Mouse (Mus musculus): ENCODE measurements around the gene 1700024G13Rik.
"Not testable (repeated sequence)": the region's sequence is repeated elsewhere in the genome, so short reads cannot be mapped to it uniquely, and the experiment has no call there.

Gene 1700024G13Rik

DNA sequence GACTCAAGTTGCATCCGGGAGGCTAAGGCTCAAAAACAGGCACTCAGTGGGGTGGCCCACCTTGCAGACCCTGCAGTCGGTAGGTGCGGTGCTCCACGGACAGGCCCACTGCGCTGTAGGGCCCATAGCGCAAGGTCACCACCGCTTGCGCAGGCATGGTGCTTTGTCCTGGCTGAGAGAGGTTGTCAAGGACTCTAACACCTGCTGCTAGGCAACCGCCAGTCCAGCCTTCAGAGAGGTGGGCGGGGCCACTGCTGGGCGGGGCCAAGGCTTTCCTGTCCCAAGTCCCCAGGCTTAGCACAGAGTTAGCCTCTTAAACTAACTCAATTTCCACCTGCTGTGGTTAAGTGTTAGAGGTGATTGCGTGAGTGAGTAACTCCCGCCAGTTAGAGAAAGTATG is at the start of gene 1700024G13Rik:
Gene 1700024G13Rik (minus strand): TSS at position 196 of the 400 bp plus-strand sequence.
- no peak for DNase-seq

DNA sequence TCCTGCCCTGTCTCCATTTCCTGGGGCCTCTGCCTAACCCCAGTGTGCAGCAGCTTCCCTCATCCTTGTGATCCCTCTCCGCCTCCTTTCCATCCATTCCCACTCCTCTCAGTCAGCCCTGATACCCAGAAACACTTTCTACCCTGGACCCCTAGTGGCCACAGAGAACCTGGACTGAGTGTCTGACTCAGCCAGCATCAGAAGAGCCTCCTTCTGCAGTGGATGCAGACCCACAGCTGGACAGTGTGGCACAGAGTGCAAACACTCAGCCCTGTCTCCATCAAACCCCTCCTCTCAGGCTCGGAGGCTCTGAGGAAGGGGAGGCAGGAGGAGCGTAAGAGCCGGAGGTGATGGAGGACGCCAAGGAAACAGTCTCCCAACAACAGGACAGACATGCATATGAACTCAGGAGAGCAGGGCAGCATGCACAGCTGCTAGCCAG is 49.2 kb upstream of the 1700024G13Rik start:
- no peak for DNase-seq

DNA sequence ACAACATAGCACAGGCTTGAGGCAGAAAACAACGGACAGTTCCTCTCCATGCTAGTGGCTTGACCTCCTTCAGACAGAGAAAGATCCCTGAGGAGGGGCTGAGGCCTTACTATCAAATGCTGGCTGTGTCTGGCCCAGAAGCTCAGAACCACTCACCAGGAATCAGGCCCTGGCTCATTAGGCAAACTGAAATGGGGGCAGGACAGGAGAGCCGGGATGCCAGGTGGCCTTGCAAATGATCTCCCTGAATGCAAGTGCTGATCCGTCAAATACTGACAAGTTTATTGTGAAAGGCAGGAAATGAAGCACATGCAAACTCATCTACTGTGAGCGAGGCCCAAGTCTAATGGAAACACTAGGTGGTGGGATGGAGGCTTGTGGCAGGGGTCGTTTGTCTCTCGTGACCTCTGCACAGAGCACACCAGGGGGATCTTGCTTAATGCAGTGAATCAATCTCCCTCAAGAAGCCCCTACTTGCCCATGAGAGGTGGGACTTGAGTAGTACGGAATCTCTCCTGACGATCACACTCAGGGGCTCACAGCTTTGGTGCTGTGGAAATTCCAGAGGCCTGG is 40.9 kb upstream of the 1700024G13Rik start:
- no peak for DNase-seq

DNA sequence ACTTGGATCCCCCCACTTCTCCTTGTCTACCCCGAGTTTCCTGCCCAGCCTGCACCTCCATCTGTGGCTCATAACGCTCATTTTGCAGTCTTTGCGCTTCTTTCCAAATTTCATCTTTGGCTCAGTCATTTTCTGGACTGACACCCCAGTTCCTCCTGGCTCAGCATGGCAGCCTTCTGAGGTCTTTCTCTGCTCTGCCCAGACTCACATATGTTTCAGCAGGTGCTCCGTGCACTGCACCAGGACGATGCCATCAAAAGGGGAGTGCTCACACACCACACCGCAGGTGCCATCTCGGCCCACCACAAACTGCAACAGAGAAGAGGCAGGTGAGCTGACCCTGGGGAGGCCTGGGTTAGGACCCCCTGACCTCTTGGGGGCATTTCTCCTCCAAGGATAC is 35.8 kb upstream of the 1700024G13Rik start:
- no peak for DNase-seq

DNA sequence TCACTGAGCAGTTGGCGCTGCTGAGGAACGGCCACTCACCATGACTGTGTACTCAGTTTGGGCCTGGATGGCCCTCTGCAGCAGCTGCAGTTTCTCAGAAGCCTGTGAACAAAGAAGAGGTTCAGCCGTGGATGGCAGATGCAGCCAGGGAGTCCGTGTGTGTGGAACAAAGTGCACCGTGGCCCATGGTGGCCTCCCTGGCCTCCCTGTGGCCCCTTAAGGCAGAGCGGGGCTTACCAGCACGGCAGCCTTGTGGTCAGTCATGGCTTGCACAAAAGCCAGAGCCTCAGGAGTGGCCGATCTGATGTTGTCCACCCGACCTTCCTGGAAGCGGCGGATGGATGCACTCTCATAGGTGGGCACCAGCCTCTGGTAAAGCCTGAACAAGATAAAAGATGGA is 30.6 kb upstream of the 1700024G13Rik start:
- no peak for DNase-seq

DNA sequence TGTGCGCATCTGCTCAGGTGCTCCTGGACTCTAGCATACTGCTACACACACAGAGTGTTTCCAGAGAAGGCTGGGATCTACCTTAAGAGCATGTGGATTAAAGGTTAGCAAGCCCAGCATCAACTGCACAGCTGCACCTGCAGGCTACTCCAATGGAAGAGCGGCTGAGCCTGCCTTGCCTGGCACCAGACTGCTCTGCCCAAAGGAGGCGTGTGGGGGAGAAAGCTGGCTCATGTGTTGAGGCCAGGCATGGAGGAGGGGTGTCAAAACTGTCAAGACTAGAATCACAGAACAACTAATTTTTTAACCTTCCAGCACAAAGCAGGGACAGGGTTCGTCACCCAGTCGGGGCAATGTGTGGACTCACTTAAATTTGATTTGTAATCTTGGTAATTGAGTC is 23.9 kb upstream of the 1700024G13Rik start:
- no peak for DNase-seq

DNA sequence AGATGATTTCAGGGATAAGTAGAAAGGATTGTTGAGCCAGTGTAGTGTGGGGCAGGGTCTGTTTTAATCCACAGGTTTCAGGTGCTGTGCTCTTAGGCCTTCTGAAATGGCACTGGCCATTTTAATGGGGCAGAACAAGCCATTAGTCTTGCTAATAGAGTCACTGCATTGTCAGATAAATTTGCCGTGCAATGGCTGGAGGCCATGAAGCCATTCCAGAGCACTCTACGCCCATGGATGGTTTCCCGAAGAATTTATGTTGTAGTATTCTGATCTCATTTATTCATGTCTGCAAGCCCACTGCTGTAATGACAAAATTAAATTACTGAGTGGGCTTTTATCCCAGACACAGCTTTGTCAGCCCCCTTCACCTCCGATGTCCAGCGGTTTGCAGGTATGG is 21.9 kb upstream of the 1700024G13Rik start:
- no peak for DNase-seq

DNA sequence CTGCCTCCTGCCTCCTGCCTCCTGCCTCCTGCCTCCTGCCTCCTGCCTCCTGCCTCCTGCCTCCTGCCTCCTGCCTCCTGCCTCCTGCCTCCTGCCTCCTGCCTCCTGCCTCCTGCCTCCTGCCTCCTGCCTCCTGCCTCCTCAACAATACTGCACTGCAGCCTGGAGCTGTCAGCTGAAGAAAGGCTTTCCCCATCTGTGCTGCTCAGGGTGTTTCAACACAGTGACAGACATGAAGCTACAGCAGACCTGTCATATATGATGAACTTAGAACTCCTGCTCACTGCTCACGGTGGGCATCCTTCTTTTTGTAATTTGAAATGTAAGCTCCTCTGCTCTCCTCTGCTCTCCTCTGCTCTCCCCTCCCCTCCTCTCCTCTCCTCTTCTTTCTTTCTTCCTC is 17.2 kb upstream of the 1700024G13Rik start:
- not testable (repeated sequence) for DNase-seq

DNA sequence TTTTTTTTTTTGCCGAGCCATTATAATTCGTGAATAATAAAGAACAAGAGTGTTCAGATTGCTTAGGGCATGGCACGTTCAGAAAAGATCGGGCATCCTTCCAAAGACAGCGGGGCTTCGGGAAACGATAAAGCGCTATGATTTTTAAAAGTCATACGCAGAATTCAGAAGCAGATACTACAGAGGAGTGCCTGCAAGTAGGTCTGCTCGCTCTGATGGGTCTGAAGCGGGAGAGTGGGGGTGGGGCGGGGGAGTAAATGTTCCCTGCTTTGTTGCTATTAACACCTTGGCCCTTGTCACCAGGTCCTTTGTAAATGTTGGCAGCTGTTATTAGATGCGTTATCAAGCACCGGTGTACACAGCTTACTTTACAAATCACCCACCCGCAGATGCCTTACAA is 6.6 kb downstream of the 1700024G13Rik start:
- no peak for DNase-seq

DNA sequence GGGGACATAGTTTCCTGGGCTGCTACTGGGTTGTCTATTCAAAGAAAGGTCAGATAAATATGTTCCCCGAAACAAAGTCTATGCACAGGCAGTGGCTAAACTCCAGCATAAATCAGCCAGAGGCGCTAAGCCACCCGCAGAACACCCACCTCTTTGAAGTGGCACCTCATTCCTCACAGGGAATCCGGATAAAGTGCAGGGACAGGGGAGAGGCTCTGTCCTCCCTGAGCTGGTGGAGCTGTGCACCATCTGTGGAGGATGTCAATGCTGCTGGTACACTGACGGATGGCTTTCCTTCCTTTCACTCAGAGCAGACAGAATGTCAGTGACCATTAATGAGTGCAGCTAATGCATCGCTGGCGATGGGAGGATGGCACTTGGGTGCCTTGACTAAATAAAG is 7.1 kb downstream of the 1700024G13Rik start:
- DNase-seq = no peak

DNA sequence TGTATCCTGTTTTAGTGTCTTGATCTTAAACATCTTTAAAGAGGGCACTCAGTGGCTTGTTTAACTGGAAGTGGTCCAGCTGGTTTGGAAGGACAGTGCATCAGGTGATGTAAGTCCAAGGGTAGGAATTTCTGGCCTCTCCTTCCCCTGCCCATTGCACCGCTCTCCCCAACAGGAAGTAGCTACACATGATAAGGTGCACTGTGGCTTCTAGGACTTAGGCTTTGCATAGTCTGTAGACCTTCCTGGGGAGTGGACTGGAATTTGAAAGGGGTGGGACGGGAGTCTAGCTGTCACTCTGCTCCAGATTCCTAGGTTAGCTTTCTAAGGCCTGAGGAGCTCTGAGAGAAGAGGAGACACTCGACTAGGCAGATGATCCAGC is 8.1 kb downstream of the 1700024G13Rik start:
- DNase-seq = no peak

DNA sequence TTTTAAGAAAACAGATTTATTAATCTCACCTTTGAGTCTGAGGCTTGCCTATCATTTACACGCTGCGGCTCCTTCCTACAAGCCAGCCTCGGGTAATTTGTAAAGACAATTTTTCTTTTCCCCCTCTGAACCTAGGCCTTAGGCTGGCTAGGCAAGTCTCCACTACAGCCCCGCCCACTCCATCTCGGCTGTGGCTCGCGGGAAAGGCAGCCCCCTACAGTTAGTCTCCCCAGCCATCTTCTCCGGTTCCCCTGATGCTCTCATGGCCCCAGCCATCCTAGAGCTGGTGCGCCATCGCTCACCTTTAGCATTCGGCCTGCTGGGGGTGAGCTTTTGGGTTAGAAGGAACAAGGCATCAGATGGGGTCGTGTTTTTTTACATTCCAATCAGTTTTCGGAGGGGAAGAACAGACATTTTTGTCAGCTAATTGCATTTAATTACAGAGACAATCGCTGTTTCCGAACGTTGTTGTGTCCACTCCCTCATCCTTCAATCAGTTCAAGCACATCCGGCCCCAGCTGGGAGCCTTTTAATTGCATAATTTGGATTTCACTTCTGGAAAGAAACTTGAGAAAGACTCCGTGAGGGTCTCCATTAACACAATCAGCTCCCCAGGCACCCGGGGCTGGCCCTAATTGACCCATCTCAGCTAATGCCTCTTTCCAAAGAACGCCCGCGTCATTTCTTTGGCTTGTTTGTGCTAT is 8.6 kb downstream of the 1700024G13Rik start:
- DNase-seq = no peak

DNA sequence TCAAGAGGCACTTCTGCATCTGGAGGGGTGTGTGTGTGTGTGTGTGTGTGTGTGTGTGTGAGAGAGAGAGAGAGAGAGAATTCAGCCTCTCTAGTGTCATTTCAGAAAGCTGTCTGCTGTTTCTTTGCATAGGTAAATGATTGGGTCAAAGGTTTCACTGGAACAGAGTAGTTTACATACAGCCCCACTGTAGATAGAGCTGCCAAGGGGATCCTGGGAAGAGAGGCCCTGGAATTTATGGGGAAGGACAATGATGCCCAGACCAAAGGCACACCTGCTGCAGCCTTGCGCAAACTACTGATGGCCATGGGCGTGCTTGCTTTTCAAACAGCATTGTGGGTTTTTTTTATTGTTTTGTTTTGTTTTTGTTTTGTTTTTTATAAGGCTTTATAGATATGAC is 15.7 kb downstream of the 1700024G13Rik start:
- DNase-seq = no peak

DNA sequence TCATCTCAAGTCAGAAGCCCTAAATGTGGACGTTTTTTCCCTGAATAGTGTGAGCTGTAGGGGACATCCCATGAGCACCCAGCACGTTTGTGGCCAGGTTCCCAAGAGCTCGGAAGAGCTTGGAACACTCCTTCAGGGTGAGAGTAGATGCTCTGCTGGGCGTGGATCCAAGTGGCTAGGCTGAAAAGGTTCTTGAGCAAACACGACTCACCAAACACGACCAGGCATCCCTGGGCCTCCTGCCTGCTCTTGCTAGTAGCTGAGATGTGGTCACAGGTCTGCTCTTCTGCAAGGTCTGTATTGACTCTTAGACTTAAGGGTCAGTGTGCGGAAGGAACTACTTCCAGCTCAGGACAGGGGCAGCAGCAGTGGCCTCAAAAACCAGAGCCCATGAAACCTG is 18.4 kb downstream of the 1700024G13Rik start:
- DNase-seq = no peak

DNA sequence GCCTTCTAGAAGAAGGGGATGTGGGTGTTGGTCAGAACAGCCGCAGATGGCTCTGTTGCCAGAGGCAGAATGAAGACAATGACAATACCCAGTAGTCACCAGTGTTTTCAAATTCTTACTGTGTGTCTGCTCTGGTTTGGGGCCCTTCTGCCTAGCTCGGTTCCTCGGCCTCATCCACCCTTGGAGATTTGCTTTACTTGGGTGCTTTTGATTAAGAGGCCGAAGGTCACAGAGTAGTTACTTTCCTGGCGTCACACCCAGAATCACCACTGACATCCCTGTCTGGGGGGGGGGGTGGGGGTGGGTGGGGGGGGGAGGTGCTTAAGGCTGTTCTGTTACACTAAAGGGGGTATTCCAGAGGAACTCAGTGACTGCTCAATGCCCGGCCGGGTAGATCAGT is 23.8 kb downstream of the 1700024G13Rik start:
- no peak for DNase-seq

DNA sequence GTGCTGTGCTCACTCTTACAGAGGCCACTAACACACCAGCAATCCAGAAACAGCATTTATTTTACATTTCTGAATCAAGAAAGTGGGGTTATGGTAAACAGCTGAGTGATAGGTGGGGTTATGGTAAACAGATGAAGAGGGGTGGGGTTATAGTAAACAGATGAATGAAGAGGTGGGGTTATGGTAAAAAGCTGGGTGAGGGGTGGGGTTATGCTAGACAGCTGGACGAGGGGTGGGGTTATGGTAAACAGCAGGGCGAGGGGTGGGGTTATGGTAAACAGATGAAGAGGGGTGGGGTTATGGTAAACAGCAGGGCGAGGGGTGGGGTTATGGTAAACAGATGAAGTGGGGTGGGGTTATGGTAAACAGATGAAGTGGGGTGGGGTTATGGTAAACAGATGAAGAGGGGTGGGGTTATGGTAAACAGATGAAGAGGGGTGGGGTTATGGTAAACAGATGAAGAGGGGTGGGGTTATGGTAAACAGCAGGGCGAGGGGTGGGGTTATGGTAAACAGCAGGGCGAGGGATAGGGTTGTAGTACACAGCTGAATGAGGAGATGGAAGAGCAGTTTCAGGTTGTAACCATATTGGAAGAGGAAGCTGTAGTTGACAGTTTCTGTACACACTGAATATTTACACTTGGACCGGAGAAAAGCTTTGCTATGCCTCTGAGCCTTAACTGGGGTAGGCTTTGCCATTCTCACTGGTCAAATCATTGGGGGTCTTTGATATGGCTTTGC is 36.8 kb downstream of the 1700024G13Rik start:
- not testable (repeated sequence) for DNase-seq

DNA sequence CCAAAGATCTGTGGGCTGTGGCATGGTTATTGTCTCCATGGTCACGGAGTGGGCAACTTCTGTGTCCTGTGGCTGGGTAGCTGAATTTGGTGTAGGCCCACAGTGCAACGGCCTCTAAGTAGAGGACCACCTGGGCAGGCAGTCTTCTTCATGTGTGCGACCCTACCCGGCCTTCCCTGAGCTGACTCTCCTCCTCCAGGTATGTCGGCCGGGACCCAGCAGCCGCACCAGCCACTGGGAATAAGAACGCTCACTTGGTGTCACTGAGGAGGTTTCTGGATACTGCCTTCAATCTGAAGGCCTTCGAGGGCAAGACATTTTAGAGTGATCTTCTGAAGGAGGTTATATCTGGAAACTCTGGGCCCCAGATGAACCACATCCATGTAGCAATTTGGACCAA is 40.9 kb downstream of the 1700024G13Rik start:
- DNase-seq = no peak

DNA sequence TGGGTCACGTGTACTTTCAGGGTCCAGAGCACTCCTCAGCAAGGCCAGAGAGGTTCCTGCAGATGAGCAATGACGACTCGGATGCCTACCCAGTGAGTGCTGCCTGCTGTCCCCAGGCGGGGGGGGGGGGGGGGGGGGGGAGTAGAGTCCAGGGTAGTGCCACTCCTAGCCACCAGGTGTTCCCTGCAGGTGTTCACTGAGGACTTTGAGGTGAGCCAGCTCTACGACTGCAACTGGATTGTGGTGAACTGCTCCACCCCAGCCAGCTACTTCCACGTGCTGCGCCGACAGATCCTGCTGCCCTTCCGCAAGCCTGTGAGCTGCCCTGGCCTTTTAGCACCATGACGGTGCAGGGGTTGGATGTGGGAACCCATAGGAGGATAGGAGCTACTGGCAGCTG is 43.5 kb downstream of the 1700024G13Rik start:
- no peak for DNase-seq

DNA sequence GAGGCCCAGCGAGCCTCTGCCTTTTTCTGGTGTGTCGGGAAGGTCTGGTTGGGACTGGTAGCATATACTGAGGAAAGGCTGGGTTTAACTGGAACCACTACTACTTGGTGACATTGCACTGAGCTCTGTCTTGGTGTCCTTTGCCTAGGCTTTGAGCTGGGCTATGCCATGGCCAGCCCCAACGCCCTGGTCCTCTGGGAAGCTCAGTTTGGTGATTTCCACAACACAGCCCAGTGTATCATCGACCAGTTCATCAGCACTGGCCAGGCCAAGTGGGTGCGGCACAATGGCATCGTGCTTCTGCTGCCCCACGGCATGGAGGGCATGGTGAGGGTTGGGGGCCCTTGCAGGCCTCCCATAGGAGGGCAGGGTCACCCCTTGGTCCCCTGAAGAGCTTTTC is 44.0 kb downstream of the 1700024G13Rik start:
- DNase-seq = no peak

DNA sequence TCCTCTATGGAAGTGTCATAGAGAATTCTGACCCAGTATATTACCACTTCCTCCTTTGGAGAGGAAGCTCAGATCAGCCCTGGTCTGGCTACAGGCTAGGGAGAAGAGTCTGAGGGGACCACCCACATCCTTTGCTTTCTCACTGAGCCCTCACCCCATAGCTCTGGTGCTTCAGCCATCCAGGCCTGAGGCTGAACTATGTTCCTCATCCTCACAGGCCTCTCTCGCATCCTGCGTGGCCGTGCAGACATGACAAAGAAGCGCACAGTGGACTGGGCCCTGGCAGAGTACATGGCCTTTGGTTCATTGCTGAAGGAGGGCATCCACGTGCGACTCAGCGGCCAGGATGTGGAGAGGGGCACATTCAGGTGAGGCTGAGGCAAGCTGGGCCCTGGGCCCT is 46.4 kb downstream of the 1700024G13Rik start:
- DNase-seq = no peak

DNA sequence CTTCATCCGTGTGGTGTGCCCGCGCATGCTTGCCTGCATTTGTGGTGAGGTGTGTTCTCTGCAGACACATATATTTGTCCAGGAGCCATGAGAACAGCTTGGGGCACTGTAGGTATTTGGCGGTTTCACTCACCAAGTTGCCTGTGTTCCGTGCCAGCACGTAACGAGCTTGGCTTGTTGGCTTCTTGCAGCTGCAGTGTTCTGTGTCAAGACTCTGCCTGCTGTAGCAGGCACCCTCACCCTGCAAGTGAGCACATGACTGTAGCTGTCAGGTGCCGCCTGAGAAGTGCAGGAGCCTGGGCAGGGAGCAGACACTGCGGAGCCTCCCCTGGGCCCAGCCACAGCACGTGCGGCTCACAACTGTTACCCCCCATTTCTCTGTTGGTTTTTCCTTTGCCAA is 51.6 kb downstream of the 1700024G13Rik start:
- no peak for DNase-seq

DNA sequence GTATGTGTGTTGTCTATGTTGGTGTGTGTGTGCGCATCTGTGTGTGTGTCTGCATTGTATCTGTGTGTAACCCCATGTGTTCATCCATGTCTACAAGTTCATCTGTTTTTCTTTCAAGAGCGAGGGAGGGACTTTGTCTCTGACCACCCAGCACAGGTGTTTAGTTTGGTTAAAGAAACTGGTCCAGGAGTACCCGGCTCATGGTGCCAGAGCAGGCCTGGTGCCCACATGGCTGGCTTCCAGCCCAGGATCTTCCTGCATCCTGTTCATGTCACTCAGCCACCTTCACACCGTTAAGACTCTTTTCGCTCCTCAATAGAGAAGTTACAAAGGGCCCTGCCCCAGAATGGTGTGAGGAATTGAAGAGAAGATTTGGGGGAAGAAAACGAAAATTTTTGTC is 52.2 kb downstream of the 1700024G13Rik start:
- no peak for DNase-seq

DNA sequence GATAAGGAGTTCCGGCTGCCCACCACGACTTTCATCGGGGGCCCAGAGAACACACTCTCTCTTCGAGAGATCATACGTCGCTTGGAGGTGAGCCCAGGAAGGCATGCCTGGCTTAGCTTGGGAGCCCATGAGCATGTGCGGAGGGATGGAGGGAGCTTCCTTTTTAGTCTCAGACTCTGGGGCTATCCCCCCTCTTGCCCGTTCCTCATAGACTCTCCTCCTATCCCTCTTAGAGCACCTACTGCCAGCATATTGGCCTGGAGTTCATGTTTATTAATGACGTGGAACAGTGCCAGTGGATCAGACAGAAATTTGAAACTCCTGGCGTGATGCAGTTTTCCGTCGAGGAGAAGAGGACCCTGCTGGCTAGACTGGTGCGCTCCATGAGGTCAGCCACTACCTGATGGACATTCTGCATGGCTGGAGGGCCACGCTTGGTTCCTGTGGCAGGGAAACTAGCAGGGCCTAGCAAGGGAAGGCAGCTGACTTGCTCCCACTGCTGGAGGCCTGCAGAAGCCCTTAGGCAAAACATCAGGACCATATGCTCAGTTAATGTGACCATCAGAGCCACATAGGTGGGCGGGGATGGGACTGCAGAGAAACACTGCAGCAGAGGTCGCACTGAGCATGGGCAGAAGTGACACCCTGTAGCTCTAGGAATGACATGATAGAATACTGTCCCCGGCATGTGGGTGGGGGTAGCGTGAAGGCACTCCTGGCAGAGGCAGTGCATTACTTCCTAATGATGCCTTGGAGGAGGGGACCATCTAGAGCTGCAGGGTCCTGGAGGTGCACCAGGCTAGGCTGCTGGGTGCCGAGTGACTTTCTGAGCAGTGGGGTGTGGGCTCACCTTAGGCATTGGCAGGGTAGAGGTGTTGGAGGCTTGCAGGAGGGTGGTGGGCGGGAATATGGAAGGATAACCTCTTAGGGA is 55.4 kb downstream of the 1700024G13Rik start:
- DNase-seq = no peak
